Mouse (Mus musculus) heart, postnatal 0 days (tissue): ENCODE measurements around the gene Traf3. TPM values are rescaled to one million over a fixed set of nuclear protein-coding genes. Genes with fewer than 3 reads are reported as not detected.
A peak's percentile ranks its signal among the peaks of the same experiment; 100 is the strongest.

Experiments used
- ATAC-seq: fragments of 200-750 bp; cut with Nextera tagmentation; 2 replicates; pipeline ENCODE4 v1.8.0; 2017; ENCODE audit warnings: low read depth, moderate number of reproducible peaks, moderate library complexity; ENCODE audit not compliant: insufficient read depth
- DNase-seq: peaks from one replicate; pipeline ENCODE4 v3.0.0-alpha.2; 2016; ENCODE audit warnings: low spot score
- H3K27ac ChIP-seq: fragments of 300-500 bp; sonication (generic); 2 replicates; pipeline ENCODE4 v1.5.1; 2014; ENCODE audit warnings: low read depth, mild to moderate bottlenecking
- H3K27me3 ChIP-seq: fragments of 300-500 bp; sonication (generic); 2 replicates; pipeline ENCODE4 v1.6.1; 2014; ENCODE audit warnings: low read length, mixed read lengths; ENCODE audit not compliant: control insufficient read depth, insufficient read depth
- H3K36me3 ChIP-seq: fragments of 300-500 bp; sonication (generic); replicated peaks from 2 replicates; pipeline ENCODE4 v1.6.1; 2014; ENCODE audit warnings: low read length, mixed read lengths; ENCODE audit not compliant: control insufficient read depth, insufficient read depth
- H3K4me1 ChIP-seq: fragments of 300-500 bp; sonication (generic); 2 replicates; pipeline ENCODE4 v1.6.1; 2014; ENCODE audit warnings: antibody characterized with exemption; ENCODE audit not compliant: control insufficient read depth, insufficient read depth
- H3K4me2 ChIP-seq: fragments of 300-500 bp; sonication (generic); 2 replicates; pipeline ENCODE4 v1.6.1; 2014; ENCODE audit warnings: low read depth, mild to moderate bottlenecking, low read length, moderate library complexity
- H3K4me3 ChIP-seq: fragments of 300-500 bp; sonication (generic); 2 replicates; pipeline ENCODE4 v1.5.1; 2014; ENCODE audit warnings: low read depth, low read length
- H3K9ac ChIP-seq: fragments of 300-500 bp; sonication (generic); replicated peaks from 2 replicates; pipeline ENCODE4 v1.6.1; 2014; ENCODE audit warnings: low read depth, low read length, mixed read lengths
- H3K9me3 ChIP-seq: fragments of 300-500 bp; sonication (generic); replicated peaks from 2 replicates; pipeline ENCODE4 v1.6.1; 2016; ENCODE audit warnings: low read length; ENCODE audit not compliant: control insufficient read depth
- CTCF ChIP-seq: IDR thresholded peaks from 2 replicates; pipeline ENCODE4 v1.5.1; 2016; ENCODE audit warnings: antibody characterized with exemption, control low read depth, low read depth
- EP300 ChIP-seq: IDR thresholded peaks from 2 replicates; pipeline ENCODE4 v1.6.1; 2016; ENCODE audit warnings: antibody characterized with exemption, low read depth
- WGBS: fragments of 180-500 bp; shearing (Covaris S2); extraction: QIAGEN DNeasy Blood & Tissue Kit; methylation state at CpG from one replicate; pipeline ENCODE4 v1.1.7; 2014; 5-methylcytosine and 5-hydroxymethylcytosine counted together
- polyA plus RNA-seq: library from polyadenylated mRNA; unstranded; fragments of >200 nt; fragmentation: Nextera tagmentation; extraction: Ambion mirVana; gene quantifications from 2 replicates; pipeline ENCODE4 v1.2.1, GENCODE M21; 2015
- total RNA-seq: library from RNA; depleted of rRNA; stranded (reverse); fragments of >200 nt; gene quantifications from 2 replicates; pipeline ENCODE4 v1.2.3, GENCODE M21; 2014; ENCODE audit warnings: low replicate concordance

Gene Traf3
- total and polyA plus RNA-seq, 2 experiments from 2014 or later, result 3.2 to 7.2 TPM

GRCm38 (mm10) chr12:111245070-111245469 lies 78.9 kb downstream of the Traf3 start:
- no peak for DNase-seq
- H3K4me3 ChIP-seq, result no peak overlapping the region
- TF ChIP-seq EP300 (no peak), CTCF (no peak)
- 85% methylated on average over 6 of the region's 6 CpGs for WGBS
- no peak overlapping the region for H3K9ac ChIP-seq
- H3K27me3 ChIP-seq, result no peaks in the 10 kb centered on the region
- no peak overlapping the region for H3K4me2 ChIP-seq
- no peak overlapping the region for H3K27ac ChIP-seq
- no peaks in the 10 kb centered on the region for H3K9me3 ChIP-seq
- no peak for ATAC-seq
- H3K36me3 ChIP-seq, result peaks cover 16% of the 10 kb centered on the region
- no peaks in the 10 kb centered on the region for H3K4me1 ChIP-seq

DNA sequence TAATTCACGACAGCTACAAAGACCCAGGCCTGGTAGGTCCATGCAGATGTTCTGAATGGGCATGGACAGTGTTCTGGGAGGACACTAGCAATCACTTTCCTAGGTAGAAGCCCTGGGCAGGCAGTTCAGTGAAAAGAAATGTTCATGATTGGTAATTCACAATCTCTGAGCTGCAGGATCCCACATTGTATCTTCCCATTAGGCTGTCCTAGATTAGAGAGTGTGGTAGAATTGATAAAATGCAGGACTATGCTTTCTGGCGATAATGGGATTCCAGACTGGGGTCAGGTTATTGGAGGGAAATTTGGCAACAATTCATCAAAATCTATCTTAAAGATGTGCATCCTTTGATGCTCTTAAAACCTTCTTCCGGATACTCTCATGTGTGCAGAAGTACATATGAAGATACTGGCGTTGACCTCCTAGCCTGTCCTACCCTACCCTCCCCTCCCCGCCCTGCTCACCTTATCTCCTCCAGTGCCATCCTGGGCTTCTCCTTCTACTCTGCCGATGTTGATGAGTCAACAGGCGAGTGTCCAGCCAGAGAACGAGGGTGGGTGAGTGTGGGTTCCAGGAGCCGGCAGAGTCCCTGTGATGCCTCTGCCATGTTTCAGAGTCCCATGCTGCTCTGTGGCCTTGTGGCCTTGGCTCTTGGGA lies 80.8 kb downstream of the Traf3 start:
- Histone ChIP-seq H3K27ac (no peak overlapping the region), H3K36me3 (peaks cover 16% of the 10 kb centered on the region), H3K9me3 (no peaks in the 10 kb centered on the region), H3K4me2 (no peak overlapping the region), H3K9ac (no peak overlapping the region), H3K4me1 (no peaks in the 10 kb centered on the region), H3K4me3 (no peak overlapping the region), H3K27me3 (no peaks in the 10 kb centered on the region)
- no peak for ATAC-seq
- DNase-seq, result no peak
- 76% methylated on average over 9 of the region's 9 CpGs for WGBS
- TF ChIP-seq EP300, result no peak
- TF ChIP-seq CTCF, result no peak

- Histone ChIP-seq H3K4me1 (no peaks in the 10 kb centered on the region), H3K36me3 (peaks cover 10% of the 10 kb centered on the region; the same call in 1 of the 2 replicates), H3K27ac (no peak overlapping the region), H3K9me3 (no peaks in the 10 kb centered on the region), H3K9ac (no peak overlapping the region), H3K4me2 (no peak overlapping the region), H3K27me3 (no peaks in the 10 kb centered on the region), H3K4me3 (no peak overlapping the region)
- TF ChIP-seq EP300, result no peak
- no peak for TF ChIP-seq CTCF
- DNase-seq (no peak), ATAC-seq (no peak)
- 60% methylated on average over 3 of the region's 3 CpGs for WGBS
These were observed 82.9 kb downstream of the Traf3 start for GRCm38 (mm10) chr12:111249095-111249494.

DNA sequence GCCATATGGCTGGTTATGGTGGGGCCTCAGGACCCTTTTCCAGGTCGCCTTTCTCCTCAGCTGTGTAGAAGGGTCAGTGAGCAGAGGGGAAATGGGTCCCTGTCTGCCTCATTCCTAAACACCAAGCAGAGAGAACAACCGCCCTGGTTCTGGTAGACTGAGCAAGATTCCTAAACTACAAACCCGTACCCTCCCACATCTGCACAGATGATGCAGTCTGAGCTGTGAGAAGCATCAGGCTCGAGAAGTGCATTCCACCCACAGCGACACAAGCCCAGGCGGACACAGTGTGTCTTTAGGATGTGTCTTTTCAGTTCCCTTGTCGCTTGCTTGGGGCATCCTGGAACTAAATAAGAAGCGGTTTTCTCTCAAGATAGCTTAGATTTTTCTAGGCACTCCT lies 83.9 kb downstream of the Traf3 start:
- Histone ChIP-seq H3K27ac (no peak overlapping the region), H3K36me3 (peaks cover 3% of the 10 kb centered on the region; the same call in 1 of the 2 replicates), H3K27me3 (no peaks in the 10 kb centered on the region), H3K4me1 (no peaks in the 10 kb centered on the region), H3K9ac (no peak overlapping the region), H3K4me3 (no peak overlapping the region), H3K4me2 (no peak overlapping the region), H3K9me3 (no peaks in the 10 kb centered on the region)
- ATAC-seq (no peak), DNase-seq (no peak)
- 83% methylated on average over 8 of the region's 8 CpGs for WGBS
- TF ChIP-seq EP300 (no peak), CTCF (no peak)

DNA sequence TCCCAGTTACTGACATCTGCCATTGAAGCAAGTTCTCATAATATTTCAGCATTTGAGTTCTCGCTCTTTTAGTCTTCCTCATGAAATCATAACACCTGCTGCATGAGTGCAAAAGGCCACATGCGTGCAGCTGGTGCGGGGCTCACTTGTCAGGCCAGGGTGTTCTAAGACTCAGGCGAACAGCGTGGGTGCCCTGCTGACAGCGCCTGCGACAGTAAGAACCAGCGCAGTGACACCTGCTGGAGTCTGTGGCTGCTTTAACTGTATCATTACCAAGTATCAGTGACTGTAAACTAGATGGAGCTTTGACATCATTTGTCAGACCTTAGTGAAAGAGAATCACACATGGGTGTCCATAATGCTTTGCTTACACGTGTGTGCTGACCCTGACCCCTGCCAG lies 85.1 kb downstream of the Traf3 start:
- no peak for ATAC-seq
- 65% methylated on average over 9 of the region's 9 CpGs for WGBS
- peaks cover 11% of the 10 kb centered on the region; the same call in 1 of the 2 replicates for H3K36me3 ChIP-seq

GRCm38 (mm10) chr12:111263650-111264049 lies 97.5 kb downstream of the Traf3 start:
- Histone ChIP-seq H3K9me3 (no peaks in the 10 kb centered on the region), H3K36me3 (peaks cover 15% of the 10 kb centered on the region), H3K4me3 (no peak overlapping the region), H3K4me2 (no peak overlapping the region), H3K9ac (no peak overlapping the region), H3K27ac (no peak overlapping the region), H3K4me1 (no peaks in the 10 kb centered on the region), H3K27me3 (no peaks in the 10 kb centered on the region)
- DNase-seq, result no peak
- TF ChIP-seq CTCF, result no peak
- ATAC-seq, result no peak
- 96% methylated on average over 16 of the region's 16 CpGs for WGBS

More for the DNA sequence above, 85.1 kb downstream of the Traf3 start:
- TF ChIP-seq EP300 (no peak), CTCF (peak; percentile 17; the same call in 1 of the 2 replicates)
- Histone ChIP-seq H3K4me3 (no peak overlapping the region), H3K9ac (no peak overlapping the region), H3K4me1 (no peaks in the 10 kb centered on the region), H3K27me3 (no peaks in the 10 kb centered on the region), H3K9me3 (no peaks in the 10 kb centered on the region), H3K27ac (no peak overlapping the region), H3K4me2 (no peak overlapping the region)
- no peak for DNase-seq
